Mouse (Mus musculus) bone marrow, adult 2 months (tissue): Measurements from ENCODE around the gene Hist1h1b.

Experiments used
- CTCF ChIP-seq: fragments of 200-500 bp; IDR thresholded peaks from 2 replicates; pipeline ENCODE4 v1.5.1; 2011; ENCODE audit warnings: low read length, control low read depth; ENCODE audit not compliant: control insufficient read depth, insufficient read depth
- POLR2A ChIP-seq: fragments of 200-500 bp; IDR thresholded peaks from 2 replicates; pipeline ENCODE4 v1.6.1; 2011; ENCODE audit warnings: low read depth, mild to moderate bottlenecking, control low read depth, low read length, borderline replicate concordance; ENCODE audit not compliant: control insufficient read depth

DNA sequence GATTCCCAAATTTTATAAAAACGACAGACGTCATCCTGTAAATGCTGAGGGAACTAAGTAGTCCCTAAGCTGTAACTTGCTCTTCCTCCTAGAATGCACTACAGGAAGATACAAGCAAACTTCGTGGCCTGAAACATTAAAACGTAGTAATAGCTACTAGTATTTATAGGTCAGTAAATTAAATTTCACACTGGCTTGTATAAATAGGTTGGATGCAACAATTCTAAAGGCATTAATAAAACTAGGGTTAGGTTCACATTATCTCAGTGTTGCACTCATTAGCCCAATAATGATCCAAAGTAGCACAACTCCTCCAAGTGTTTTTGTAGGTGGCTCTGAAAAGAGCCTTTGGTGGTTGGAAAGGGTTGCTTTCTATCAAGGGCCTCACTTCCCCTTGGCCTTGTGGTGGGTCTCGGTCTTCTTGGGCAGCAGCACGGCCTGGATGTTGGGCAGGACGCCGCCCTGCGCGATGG lies 27.3 kb downstream of the Hist1h1b start:
- TF ChIP-seq POLR2A = no peak
- TF ChIP-seq CTCF = no peak
